Mouse (Mus musculus) brain, adult 2 months (tissue): ENCODE measurements around the gene Vdac2.

Experiments
- DNase-seq: peaks from one replicate; pipeline ENCODE4 v3.0.0; 2011; ENCODE audit warnings: low read depth, low spot score

Vdac2 gene

DNA sequence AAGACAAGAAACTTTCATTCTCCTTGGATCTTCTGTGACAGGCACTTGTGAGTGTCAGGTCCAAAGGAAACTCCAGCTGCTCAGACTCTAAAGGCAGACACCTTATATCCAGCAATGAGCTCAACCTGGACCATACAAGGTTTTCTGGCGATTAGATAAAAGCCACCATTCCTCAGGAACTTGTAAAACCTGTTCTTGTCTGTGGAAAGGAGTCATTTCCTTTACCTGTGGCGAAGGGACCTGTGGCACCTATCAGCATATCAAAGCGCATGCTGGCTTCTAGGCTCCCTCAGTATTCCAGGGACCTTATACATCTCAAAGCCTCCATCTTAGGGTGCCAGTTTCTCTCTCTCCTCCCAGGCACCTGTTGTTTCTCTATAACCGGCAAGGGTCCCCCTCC, 7.6 kb upstream of the Vdac2 start:
- DNase-seq, result no peak

DNA sequence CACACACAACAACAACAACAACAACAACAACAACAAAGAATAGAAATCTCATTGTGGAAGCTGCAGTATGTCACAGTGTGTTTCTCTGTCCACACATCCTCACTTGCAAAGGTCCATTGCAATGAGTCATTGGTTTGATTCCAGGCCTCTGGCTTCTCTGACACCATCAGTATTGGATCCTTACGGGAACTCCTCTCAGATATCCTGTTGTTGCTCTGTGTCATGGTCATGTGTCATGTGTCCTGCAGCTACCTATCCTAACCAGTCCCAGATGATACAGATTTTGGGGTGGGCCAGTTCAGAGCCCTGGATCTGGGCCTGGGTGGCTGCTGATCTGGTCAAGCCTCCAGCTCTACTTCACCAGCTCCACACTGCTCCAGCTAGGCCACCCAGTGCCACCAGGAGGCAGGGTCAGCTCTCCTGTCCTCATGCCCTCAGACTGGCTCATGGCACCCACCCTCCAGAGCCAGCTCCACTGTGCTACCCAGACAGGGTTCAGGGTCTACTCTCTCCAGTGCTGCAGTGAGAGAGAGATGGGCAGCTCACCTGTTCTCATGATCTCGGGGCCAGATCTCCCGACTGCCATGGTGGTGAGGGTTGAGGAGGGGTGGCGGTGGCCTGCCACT, 4.0 kb upstream of the Vdac2 start:
- no peak for DNase-seq

DNA sequence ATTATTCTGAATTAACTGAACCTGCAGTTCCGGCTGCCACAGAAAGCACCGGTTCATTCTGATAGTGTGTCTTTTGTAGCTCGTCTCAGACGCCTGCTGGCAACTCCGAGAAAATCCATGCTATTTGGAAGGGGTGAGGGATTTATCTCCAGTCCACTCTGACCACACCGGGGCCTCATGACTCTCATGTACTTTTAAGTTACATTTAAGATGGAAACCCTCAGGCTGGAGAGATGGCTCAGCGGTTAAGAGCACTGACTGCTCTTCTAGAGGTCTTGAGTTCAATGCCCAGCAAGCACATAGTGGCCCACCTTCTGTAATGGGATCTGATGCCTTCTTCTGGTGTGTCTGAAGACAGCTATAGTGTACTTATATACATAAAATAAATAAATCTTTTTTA, 2.7 kb upstream of the Vdac2 start:
- no peak for DNase-seq

DNA sequence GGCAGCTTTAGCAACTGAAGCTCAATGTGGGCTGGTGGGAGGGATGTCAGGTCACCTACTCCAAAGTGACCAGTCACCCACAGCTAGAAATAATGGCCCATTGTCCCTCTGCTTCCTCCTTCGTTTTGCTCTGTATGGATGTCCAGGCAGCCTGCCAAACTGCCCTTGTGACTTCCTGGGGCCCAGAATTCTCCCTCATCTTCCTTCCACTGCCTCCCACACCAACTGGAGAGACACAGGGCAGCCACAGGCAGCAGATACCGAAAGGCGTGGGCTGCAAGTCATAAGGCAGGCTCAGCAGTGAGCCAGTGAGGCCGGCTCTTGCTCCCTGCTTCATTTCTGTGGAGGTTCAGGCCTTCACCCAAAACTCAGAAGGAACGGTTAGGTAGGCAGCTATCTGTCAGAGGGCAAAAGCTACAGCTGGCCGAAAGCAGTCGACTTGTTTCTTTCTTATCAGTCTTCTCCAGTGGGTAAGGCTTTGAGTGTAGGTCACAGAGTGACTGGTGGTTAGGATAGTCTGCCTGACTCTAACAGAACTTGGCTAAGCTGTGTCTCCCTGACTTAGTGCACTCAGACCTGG, 2.2 kb upstream of the Vdac2 start:
- DNase-seq, result peak; percentile 94

GRCm38 (mm10) chr14:21823897-21824296, 1.1 kb upstream of the Vdac2 start:
- DNase-seq, result no peak

DNA sequence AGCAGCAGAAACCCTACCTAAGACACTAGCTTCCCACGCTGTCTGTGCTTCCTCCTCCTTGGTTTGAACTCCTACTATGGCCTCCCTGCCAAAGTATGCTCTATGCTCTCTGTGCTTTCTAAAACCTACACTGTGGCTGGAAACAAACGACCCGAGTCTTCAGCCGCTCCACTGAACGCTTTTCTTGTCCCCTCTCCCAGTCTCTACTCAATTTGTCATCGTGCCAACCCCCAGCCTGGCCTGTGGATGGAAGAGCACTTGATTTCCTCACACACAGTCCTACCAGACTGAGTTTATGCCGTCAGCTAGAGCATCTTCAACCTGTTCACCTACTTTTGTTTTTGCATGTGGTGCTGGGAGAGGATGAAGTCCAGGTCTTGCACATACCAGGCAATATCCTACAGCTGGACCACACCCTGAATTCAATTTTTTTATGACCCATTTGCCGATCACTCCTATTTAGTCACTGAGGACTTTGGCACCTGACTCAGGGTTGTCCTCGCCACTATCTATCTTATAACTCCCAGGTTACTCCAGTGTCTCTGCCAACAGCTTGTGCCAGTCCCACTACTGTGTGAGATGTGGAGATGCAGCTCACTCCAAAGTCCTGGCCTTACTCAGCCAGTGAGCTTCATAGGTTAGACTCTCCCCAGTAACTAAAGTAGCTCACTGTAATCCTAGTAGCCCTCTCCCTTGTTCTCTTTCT, 901 bp downstream of the Vdac2 start:
- DNase-seq, result peak; percentile 51

GRCm38 (mm10) chr14:21830876-21831767, 6.1 kb downstream of the Vdac2 start:
- DNase-seq, result peak; percentile 98

- no peak for DNase-seq
Measured at GRCm38 (mm10) chr14:21831830-21832403, 6.9 kb downstream of the Vdac2 start.

DNA sequence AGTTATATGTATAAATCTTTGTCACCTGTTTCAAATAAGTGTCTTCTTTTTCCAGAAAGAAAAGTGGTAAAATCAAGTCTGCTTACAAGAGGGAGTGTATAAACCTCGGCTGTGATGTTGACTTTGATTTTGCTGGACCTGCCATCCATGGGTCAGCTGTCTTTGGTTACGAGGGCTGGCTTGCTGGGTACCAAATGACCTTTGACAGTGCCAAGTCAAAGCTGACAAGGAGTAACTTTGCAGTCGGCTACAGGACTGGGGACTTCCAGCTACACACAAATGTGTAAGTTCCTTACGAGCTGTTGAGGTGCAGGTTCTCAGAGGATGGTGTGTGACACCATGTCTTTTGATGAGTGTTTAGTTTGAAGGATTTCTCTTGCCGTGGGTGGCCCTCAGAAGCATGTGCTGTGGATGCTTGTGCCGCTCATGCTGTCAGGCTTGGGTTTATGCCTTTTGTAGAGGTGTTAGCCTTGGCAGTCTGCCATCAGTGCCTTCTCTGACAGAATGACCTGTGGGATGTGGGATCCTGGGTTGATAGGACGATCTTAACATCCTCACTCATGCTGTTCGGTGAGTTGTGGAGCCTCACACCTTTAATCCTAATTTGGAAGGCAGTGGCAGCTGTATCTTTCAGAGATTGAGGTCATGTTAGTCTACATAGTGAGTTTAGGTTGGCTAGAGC, 13.4 kb downstream of the Vdac2 start:
- DNase-seq, result no peak

DNA sequence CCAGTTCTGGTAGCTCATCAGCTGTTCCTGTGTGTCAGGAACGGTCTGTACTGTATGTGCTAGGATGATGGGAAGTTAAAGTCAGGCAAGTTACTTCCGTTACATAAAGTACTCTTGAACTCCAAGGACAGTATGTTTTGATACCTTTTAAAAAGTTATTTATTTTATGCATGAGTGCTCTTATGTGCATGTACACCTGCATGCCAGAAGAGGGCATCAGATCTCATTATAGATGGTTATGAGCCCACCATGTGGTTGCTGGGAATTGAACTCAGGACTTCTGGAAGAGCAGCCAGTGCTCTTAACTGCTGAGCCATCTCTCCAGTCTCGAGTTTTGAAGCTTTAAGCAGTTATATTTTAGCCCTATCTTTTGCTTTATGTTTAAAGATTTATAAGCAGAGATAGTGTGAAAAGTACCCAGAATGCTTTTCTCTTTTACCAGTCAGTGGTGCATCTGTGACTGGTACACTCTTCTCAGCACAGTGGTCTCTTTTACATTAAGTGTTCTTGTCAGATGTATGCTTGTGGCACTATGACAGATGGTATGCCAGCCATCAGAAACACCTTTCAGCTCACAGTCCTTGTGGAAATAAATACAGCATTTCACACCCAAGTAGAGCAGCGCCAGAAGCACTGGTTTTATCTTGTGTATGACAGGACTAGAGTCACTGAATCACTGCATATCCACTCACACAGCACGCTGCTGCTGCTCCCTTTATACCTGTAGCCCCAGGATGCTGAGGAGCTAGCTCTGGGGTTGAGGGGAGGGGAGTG, 17.0 kb downstream of the Vdac2 start:
- DNase-seq, result peak; percentile 62

DNA sequence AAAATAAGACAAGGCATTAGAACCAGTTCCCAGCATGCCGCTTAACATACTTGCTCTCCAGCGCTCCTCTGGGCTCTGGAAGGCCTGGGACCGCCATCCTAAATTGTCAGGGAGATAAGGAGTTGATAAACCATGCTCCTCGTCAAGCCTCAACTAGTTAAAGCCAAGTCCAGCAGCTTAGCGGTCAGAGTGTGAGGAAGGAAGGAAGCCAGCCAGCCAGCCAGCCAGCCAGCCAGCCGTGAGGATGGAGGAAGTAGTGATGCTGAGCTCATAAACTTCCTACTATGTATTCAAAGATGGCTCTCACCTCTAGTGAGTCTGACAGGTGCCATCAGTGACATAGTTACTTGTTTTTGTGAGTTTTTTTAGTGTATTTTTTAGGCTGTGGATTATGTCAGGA, 18.2 kb downstream of the Vdac2 start:
- no peak for DNase-seq

DNA sequence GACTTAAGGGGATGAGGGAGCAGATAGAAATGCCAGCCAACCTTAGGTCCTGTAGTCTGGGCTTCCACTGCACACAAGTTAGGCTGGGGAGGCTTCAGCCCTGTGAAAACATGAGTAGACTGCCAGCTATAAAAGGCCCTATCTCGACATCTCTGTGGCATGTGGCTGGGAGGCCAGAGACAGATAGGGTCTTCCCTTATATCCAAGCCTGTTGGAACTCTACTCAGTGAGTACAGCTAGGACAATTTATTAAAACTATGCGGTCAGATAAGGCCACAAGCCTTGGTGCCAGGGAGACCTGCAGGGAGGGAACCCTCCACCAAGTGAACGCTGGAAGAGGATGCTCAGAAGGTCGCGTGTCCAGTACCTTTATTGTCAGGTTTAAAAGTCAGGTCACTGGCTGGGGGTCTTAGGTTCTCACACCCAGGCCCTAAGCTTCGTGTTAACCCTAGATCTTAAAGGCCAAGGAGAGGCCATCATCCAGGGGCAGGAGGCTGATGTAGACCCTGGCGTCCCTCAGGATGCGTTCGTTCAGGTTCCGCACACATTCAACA, 21.9 kb downstream of the Vdac2 start:
- DNase-seq, result no peak

GRCm38 (mm10) chr14:21847381-21848165, 22.5 kb downstream of the Vdac2 start:
- peak; percentile 63 for DNase-seq

DNA sequence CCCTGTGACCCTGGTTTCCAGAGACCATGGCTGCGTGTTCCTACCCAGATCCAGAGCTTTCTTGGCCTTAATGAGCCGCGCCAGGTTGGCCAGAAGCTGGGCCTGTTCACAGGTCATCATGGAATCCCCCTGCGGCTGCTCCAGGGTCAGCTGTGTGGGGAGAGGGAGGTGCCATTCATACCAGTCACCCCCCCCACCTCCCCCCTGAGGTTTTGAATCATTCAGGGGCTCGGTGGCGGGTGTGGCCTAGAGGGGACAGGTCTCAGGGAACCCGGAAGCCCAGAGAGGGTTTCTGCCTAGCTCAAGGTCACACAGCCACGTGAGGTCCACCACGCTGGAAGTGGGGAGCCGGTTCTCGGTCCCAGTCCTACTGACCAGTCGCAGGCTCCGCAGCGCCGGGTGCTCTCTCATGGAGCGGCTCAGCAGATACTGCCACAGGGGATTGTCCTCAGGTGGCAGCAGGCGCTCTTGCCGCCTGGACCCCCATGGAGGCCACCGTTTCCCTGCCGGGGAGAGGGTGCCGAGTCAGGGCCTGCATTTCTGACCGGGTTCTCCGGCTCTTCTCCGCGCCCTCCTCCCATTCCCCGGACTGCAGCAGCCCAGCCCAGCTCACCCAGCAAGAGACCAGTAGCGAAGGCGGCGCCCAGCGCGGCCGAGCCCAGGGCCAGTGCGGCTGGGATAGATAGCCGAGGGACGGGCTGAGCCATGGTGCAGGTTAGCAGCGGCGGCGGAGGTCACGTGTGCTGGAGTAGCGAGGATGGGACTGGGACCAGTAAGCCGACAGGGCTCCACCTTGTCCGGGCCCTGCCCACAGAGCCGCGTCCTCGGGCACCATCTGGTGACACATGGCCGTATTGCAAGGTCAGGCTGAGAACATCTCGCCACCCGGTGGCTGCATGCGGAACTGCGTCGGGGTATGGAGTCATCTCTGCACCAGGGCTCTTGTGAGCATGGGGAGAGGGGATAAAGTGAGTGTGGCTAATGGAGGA, 23.4 kb downstream of the Vdac2 start, which contains the start of gene Comtd1:
TSS of gene Comtd1 (minus strand) at position 812 of the 989 bp plus-strand sequence.
- DNase-seq, result peak; percentile 98

- no peak for DNase-seq
Measured at GRCm38 (mm10) chr14:21849524-21850418, 24.7 kb downstream of the Vdac2 start.

DNA sequence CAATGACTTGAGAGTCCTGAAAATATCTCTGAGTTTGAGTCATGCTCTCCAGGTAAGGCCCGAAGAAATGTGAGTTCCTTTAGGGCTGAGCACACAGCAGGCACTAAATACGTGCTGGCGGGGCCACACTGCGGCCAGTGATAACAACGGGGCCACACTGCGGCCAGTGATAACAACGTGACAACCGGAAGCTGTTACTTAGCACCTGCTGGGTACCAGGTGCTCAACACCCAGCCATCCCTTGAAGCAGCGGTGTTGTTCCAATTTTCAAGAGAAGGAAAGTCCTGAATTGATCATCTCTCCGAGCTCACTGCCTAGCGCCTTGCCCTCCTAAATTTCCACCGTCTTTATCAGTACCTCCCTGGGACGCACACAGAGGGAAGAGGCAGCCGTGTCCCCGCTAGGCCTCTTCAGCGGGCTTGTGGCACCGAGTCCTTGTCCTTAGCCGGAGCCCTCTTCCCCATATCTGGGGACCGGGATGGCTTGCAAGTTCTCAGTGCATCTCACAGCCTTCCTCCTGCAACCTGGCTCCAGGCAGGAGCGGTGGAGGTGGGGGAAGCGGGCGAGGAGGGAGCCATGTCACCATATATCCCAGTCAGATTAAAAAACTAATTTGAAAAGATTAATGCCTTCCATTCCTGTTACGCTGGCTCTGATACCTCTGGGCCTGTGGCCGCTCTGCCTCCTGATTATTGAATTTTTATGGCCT, 25.5 kb downstream of the Vdac2 start:
- DNase-seq, result no peak
